Mouse (Mus musculus) MEL (cell line): ENCODE results near the gene Cep170b.

Source experiments
- BHLHE40 ChIP-seq: IDR thresholded peaks from 2 replicates; pipeline ENCODE4 v1.6.1; 2012; ENCODE audit warnings: low read depth, mild to moderate bottlenecking, inconsistent platforms, low read length, improper control_type of control experiment, borderline replicate concordance
- CHD1 ChIP-seq: IDR thresholded peaks from 2 replicates; pipeline ENCODE4 v1.6.1; 2012; ENCODE audit warnings: low read depth, mild to moderate bottlenecking, inconsistent platforms, low read length, improper control_type of control experiment
- CTCF ChIP-seq, 3 experiments: IDR thresholded peaks in 2 of 3; conservative IDR thresholded peaks in 1 of 3; 2 replicates each; pipeline ENCODE4 v1.5.1; 2011 to 2012; ENCODE audit warnings: low read length in 3 of 3, low read depth in 2 of 3, mild to moderate bottlenecking in 2 of 3, improper control_type of control experiment in 1 of 3, inconsistent platforms in 1 of 3, mixed read lengths in 1 of 3, moderate library complexity in 1 of 3; ENCODE audit not compliant: control insufficient read depth in 1 of 3, insufficient read depth in 1 of 3, poor library complexity in 1 of 3, severe bottlenecking in 1 of 3
- EP300 ChIP-seq, 2 experiments: IDR thresholded peaks; 2 replicates each; pipeline ENCODE4 v1.6.1; 2011; ENCODE audit warnings: improper control_type of control experiment in 2 of 2, low read length in 2 of 2, low read depth in 1 of 2, mild to moderate bottlenecking in 1 of 2
- MAX ChIP-seq: IDR thresholded peaks from 2 replicates; pipeline ENCODE4 v1.6.1; 2011; ENCODE audit warnings: low read length, improper control_type of control experiment
- MAZ ChIP-seq: IDR thresholded peaks from 2 replicates; pipeline ENCODE4 v1.6.1; 2012; ENCODE audit warnings: low read depth, mild to moderate bottlenecking, inconsistent platforms, low read length, improper control_type of control experiment
- POLR2A ChIP-seq, 2 experiments: IDR thresholded peaks; 2 replicates each; pipeline ENCODE4 v1.6.1; 2011 to 2012; ENCODE audit warnings: low read length in 2 of 2, mild to moderate bottlenecking in 2 of 2, control low read depth in 1 of 2, improper control_type of control experiment in 1 of 2, low read depth in 1 of 2, moderate library complexity in 1 of 2; ENCODE audit not compliant: control insufficient read depth in 1 of 2, insufficient read depth in 1 of 2, poor library complexity in 1 of 2
- POLR2AphosphoS2 ChIP-seq: IDR thresholded peaks from 2 replicates; pipeline ENCODE4 v1.6.1; 2011; ENCODE audit warnings: low read length, improper control_type of control experiment
- POLR2AphosphoS5 ChIP-seq: IDR thresholded peaks from 2 replicates; pipeline ENCODE4 v1.6.1; 2012; ENCODE audit warnings: low read depth, borderline replicate concordance, mild to moderate bottlenecking, inconsistent platforms, low read length, moderate library complexity, mixed read lengths
- RAD21 ChIP-seq: IDR thresholded peaks from 2 replicates; pipeline ENCODE4 v1.6.1; 2011; ENCODE audit warnings: mild to moderate bottlenecking, low read depth, low read length, improper control_type of control experiment
- TCF12 ChIP-seq: IDR thresholded peaks from 2 replicates; pipeline ENCODE4 v1.6.1; 2014; ENCODE audit warnings: low read depth, mild to moderate bottlenecking, inconsistent platforms, low read length, improper control_type of control experiment, moderate library complexity
- USF1 ChIP-seq: IDR thresholded peaks from 2 replicates; pipeline ENCODE4 v1.6.1; 2014; ENCODE audit warnings: low read depth, mild to moderate bottlenecking, inconsistent platforms, low read length, improper control_type of control experiment, moderate library complexity
- USF2 ChIP-seq, 2 experiments: IDR thresholded peaks; 2 replicates each; pipeline ENCODE4 v1.6.1; 2011 to 2012; ENCODE audit warnings: improper control_type of control experiment in 2 of 2, low read length in 2 of 2, borderline replicate concordance in 1 of 2, inconsistent platforms in 1 of 2, low read depth in 1 of 2, mild to moderate bottlenecking in 1 of 2; ENCODE audit not compliant: insufficient read depth in 1 of 2
- ZC3H11A ChIP-seq: IDR thresholded peaks from 2 replicates; pipeline ENCODE4 v1.6.1; 2012; ENCODE audit warnings: low read depth, mild to moderate bottlenecking, inconsistent platforms, low read length, improper control_type of control experiment

- TF ChIP-seq USF1, result no peak
- TF ChIP-seq ZC3H11A, result no peak
- no peak for TF ChIP-seq MAZ
- no peak for TF ChIP-seq EP300 (IDR thresholded peaks at IDR 0.05; ENCODE audit: low read depth in 1 of 2, low read length in 2 of 2)
- TF ChIP-seq CTCF (IDR thresholded peaks at IDR 0.05 in 2 of 3, conservative IDR thresholded peaks at IDR 0.05 in 1 of 3; ENCODE audit: control insufficient read depth in 1 of 3, insufficient read depth in 1 of 3, low read depth in 2 of 3, low read length in 3 of 3, poor library complexity in 1 of 3, severe bottlenecking in 1 of 3), result no peak
- no peak for TF ChIP-seq RAD21
- no peak for TF ChIP-seq CHD1
- no peak for TF ChIP-seq POLR2A (IDR thresholded peaks at IDR 0.05; ENCODE audit: control insufficient read depth in 1 of 2, insufficient read depth in 1 of 2, low read depth in 1 of 2, low read length in 2 of 2, poor library complexity in 1 of 2)
- TF ChIP-seq USF2 (IDR thresholded peaks at IDR 0.05; ENCODE audit: borderline replicate concordance in 1 of 2, insufficient read depth in 1 of 2, low read depth in 1 of 2, low read length in 2 of 2), result no peak
- TF ChIP-seq POLR2AphosphoS2, result no peak
- no peak for TF ChIP-seq TCF12
- no peak for TF ChIP-seq POLR2AphosphoS5
- TF ChIP-seq BHLHE40, result no peak
- no peak for TF ChIP-seq MAX
These were observed 24.0 kb downstream of the Cep170b start for GRCm38 (mm10) chr12:112744211-112744610.
